Mouse (Mus musculus) lung, adult 2 months (tissue): ENCODE results near the gene Myt1.

Experiments used
- CTCF ChIP-seq: fragments of 200-500 bp; IDR thresholded peaks from 2 replicates; pipeline ENCODE4 v1.5.1; 2011; ENCODE audit warnings: mild to moderate bottlenecking, low read length, control low read depth; ENCODE audit not compliant: insufficient read depth
- POLR2A ChIP-seq: fragments of 200-500 bp; IDR thresholded peaks from 2 replicates; pipeline ENCODE4 v1.6.1; 2011; ENCODE audit warnings: low read depth, mild to moderate bottlenecking, control low read depth, low read length, borderline replicate concordance; ENCODE audit errors: extremely low read depth

DNA sequence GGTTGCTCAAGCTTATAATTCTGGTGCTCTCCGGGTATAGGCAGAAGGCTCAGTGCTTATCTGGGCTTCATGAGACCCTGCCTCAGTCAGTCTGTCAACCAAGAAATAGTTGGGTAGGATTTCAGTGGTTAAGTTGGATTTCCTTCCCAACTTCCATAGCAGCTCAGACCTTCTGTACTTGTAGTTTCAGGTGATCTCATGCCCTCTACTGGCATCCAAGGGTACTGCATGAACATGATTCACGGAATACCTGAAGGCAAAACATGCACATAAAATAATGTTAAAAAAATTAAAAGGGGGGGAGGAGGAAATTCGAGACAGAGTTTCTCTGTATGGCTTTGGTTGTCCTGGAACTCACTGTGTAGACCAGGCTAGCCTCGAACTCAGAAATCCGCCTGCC, 103.8 kb downstream of the Myt1 start:
- TF ChIP-seq POLR2A (no peak), CTCF (peak; percentile 34; the same call in 1 of the 2 replicates)
